Mouse (Mus musculus): Measurements from ENCODE around the gene Dtl. TPM values are rescaled to one million over a fixed set of nuclear protein-coding genes. Genes with fewer than 3 reads are reported as not detected.

Gene Dtl
- 5.1 and 6.6 TPM in 2 replicates for total RNA-seq (2014; rRNA removed)
- 7.5 and 8.0 TPM in 2 replicates for polyA plus RNA-seq (2015; fragmentation: Nextera tagmentation; extraction: Ambion mirVana)

DNA sequence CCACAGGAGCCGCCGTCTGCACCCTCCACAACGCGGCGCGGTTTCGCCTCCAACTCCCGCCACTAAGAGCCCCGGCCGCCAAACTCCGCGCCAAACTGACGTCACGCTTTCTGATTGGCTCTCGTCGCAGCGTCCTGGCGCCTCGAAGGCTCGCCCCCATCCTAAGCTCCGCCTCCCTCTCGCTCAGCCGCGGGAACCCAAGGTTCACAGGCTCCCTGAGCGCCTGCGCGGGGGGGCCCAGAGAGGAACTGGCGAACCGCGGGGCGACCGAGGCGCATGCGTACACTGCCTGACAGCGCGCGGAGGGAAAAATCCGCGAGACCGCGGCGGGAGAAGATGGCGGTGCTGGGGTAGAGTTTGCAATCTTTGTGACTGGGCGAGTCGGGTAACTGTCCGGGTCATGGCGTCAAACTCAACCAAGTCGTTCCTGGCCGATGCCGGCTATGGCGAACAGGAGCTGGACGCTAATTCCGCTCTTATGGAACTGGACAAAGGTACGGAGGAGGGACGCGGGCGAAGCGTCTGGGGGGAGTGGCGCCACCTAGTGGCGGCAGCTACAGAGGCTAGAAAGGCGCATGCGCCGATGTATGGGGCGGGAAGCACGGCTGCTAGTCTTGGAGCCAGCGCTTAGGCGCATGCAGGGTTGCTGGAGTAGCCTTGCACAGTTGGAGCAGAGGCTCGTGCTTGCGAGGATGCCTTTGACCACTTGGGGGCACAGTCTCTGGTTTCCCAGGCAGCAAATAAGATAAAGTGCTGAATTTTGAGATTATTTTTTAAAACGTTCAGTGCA is at the start of gene Dtl, which contains the start of gene Ints7:
Gene Dtl, minus strand, starts transcription at position 87 of the 790 bp plus-strand sequence.
Gene Ints7, plus strand, starts transcription at position 179 of the 790 bp plus-strand sequence.
- peak; percentile 99 for ATAC-seq
- peak; percentile 99 for TF ChIP-seq CTCF (IDR thresholded peaks at IDR 0.05; ENCODE audit: low read depth)
- peak within 1 kb of the TSS; percentile 91 for H3K4me2 ChIP-seq (ENCODE audit: low read depth, low read length)

GRCm38 (mm10) chr1:191625026-191625425 is 49.7 kb upstream of the Dtl start:
- no peaks in the 10 kb centered on the region for H3K4me1 ChIP-seq (ENCODE audit: insufficient read depth, low read length)
- DNase-seq (ENCODE audit: low spot score) (no peak), ATAC-seq (no peak)
- WGBS = 69% methylated on average over 6 of the region's 6 CpGs
- H3K9me3 ChIP-seq (ENCODE audit: low read length) = no peaks in the 10 kb centered on the region
- H3K27me3 ChIP-seq (ENCODE audit: insufficient read depth, low read length) = no peaks in the 10 kb centered on the region
- H3K9ac ChIP-seq (replicated peaks; ENCODE audit: low read length) = no peak overlapping the region
- no peak for TF ChIP-seq CTCF (IDR thresholded peaks at IDR 0.05; ENCODE audit: low read depth)
- peaks cover 8% of the 10 kb centered on the region for H3K36me3 ChIP-seq (ENCODE audit: insufficient read depth, low read length)
- no peak overlapping the region for H3K4me2 ChIP-seq (ENCODE audit: low read depth, low read length)
- no peak overlapping the region for H3K4me3 ChIP-seq (ENCODE audit: low read length)
- H3K27ac ChIP-seq = no peak overlapping the region

More for the DNA sequence above, at the start of gene Dtl, which contains the start of gene Ints7:
- under 1% methylated on average over 70 of the region's 70 CpGs for WGBS
- H3K4me1 ChIP-seq (ENCODE audit: insufficient read depth, low read length) = peaks cover 12% of the 10 kb centered on the region
- H3K4me3 ChIP-seq (ENCODE audit: low read length) = peak within 1 kb of the TSS; percentile 85
- peak; percentile 100 for DNase-seq (ENCODE audit: low spot score)
- no peaks in the 10 kb centered on the region for H3K36me3 ChIP-seq (ENCODE audit: insufficient read depth, low read length)
- peak within 1 kb of the TSS; percentile 96 for H3K27ac ChIP-seq
- no peaks in the 10 kb centered on the region for H3K9me3 ChIP-seq (ENCODE audit: low read length)
- no peaks in the 10 kb centered on the region for H3K27me3 ChIP-seq (ENCODE audit: insufficient read depth, low read length)
- peak within 1 kb of the TSS; percentile 62 for H3K9ac ChIP-seq (replicated peaks; ENCODE audit: low read length)

DNA sequence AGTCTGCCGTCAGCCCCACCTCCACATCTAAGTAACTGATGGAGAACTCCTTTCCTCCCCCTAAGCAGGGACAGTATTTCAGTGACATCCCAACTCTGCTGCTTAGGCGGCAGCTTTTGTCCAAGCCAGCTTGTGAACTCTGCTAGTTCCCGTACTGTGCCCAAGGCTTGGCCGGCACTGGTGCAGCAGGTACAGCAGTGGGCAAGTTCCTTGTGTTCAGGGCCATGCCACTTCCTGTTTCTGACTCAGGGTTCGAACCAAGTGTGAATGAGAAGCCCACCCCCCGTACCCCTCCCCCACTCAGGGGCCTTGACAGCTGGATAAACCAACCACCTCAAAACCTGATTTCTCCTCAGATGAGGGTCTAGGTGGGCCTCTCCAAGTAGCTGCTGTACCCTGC is 49.1 kb upstream of the Dtl start:
- Histone ChIP-seq H3K4me2 (ENCODE audit: low read depth, low read length) (no peak overlapping the region), H3K4me1 (ENCODE audit: insufficient read depth, low read length) (no peaks in the 10 kb centered on the region), H3K27me3 (ENCODE audit: insufficient read depth, low read length) (no peaks in the 10 kb centered on the region), H3K36me3 (ENCODE audit: insufficient read depth, low read length) (peaks cover 13% of the 10 kb centered on the region), H3K4me3 (ENCODE audit: low read length) (no peak overlapping the region), H3K9me3 (ENCODE audit: low read length) (no peaks in the 10 kb centered on the region), H3K9ac (replicated peaks; ENCODE audit: low read length) (no peak overlapping the region), H3K27ac (no peak overlapping the region)
- no peak for ATAC-seq
- DNase-seq (ENCODE audit: low spot score) = no peak
- WGBS = 83% methylated on average over 6 of the region's 6 CpGs
- TF ChIP-seq CTCF (IDR thresholded peaks at IDR 0.05; ENCODE audit: low read depth) = no peak

DNA sequence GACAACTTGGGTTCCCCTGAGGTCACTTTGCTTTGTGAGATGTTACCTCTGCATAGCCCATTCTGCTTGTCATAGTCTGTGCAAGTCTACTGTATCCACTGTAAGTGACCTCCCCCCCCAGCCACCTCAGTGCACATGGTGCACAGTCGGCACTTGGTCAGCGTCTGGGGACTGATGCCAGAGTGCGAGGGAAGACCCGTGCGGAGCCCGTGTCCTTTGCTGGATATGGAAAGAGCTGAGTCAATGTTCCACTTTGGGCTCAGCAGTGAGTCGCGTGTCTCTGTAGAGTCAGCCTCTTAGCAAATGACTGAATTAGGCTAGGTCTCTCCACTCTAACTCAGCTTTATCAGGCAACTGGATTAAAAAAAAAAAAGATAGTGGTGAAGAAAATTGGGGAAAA is 47.5 kb upstream of the Dtl start:
- Histone ChIP-seq H3K36me3 (ENCODE audit: insufficient read depth, low read length) (peaks cover 28% of the 10 kb centered on the region), H3K9ac (replicated peaks; ENCODE audit: low read length) (no peak overlapping the region), H3K27ac (no peak overlapping the region), H3K9me3 (ENCODE audit: low read length) (no peaks in the 10 kb centered on the region), H3K4me2 (ENCODE audit: low read depth, low read length) (no peak overlapping the region), H3K27me3 (ENCODE audit: insufficient read depth, low read length) (no peaks in the 10 kb centered on the region), H3K4me1 (ENCODE audit: insufficient read depth, low read length) (no peaks in the 10 kb centered on the region), H3K4me3 (ENCODE audit: low read length) (no peak overlapping the region)
- WGBS = 94% methylated on average over 8 of the region's 8 CpGs
- no peak for ATAC-seq
- no peak for DNase-seq (ENCODE audit: low spot score)
- TF ChIP-seq CTCF (IDR thresholded peaks at IDR 0.05; ENCODE audit: low read depth) = no peak

GRCm38 (mm10) chr1:191621096-191621495 is 45.8 kb upstream of the Dtl start:
- H3K27ac ChIP-seq = no peak overlapping the region
- no peaks in the 10 kb centered on the region for H3K27me3 ChIP-seq (ENCODE audit: insufficient read depth, low read length)
- TF ChIP-seq CTCF (IDR thresholded peaks at IDR 0.05; ENCODE audit: low read depth) = no peak
- DNase-seq (ENCODE audit: low spot score) = no peak
- no peak for ATAC-seq
- H3K9me3 ChIP-seq (ENCODE audit: low read length) = no peaks in the 10 kb centered on the region
- H3K9ac ChIP-seq (replicated peaks; ENCODE audit: low read length) = no peak overlapping the region
- H3K4me1 ChIP-seq (ENCODE audit: insufficient read depth, low read length) = no peaks in the 10 kb centered on the region
- peaks cover 42% of the 10 kb centered on the region for H3K36me3 ChIP-seq (ENCODE audit: insufficient read depth, low read length)
- 93% methylated on average over 8 of the region's 8 CpGs for WGBS
- H3K4me2 ChIP-seq (ENCODE audit: low read depth, low read length) = no peak overlapping the region
- H3K4me3 ChIP-seq (ENCODE audit: low read length) = no peak overlapping the region

- no peak for DNase-seq (ENCODE audit: low spot score)
- WGBS = 93% methylated on average over 12 of the region's 12 CpGs
- no peak overlapping the region for H3K27ac ChIP-seq
- no peaks in the 10 kb centered on the region for H3K27me3 ChIP-seq (ENCODE audit: insufficient read depth, low read length)
- H3K9me3 ChIP-seq (ENCODE audit: low read length) = no peaks in the 10 kb centered on the region
- no peak overlapping the region for H3K4me2 ChIP-seq (ENCODE audit: low read depth, low read length)
- peaks cover 58% of the 10 kb centered on the region for H3K36me3 ChIP-seq (ENCODE audit: insufficient read depth, low read length)
- no peaks in the 10 kb centered on the region for H3K4me1 ChIP-seq (ENCODE audit: insufficient read depth, low read length)
- no peak for ATAC-seq
- no peak for TF ChIP-seq CTCF (IDR thresholded peaks at IDR 0.05; ENCODE audit: low read depth)
- no peak overlapping the region for H3K9ac ChIP-seq (replicated peaks; ENCODE audit: low read length)
- no peak overlapping the region for H3K4me3 ChIP-seq (ENCODE audit: low read length)
Measured at GRCm38 (mm10) chr1:191618067-191618766, 42.9 kb upstream of the Dtl start.

Measured in hindbrain, postnatal 0 days (tissue).